Mouse (Mus musculus): ENCODE measurements around the gene Phf21b.

GRCm38 (mm10) chr15:84741573-84741972 lies 114.3 kb downstream of the Phf21b start:
- TF ChIP-seq CTCF (IDR thresholded peaks at IDR 0.05; ENCODE audit: low read depth): 0 out of 2 replicates have a peak, but pooled peaks have one; percentile 15
- no peak for TF ChIP-seq EP300 (IDR thresholded peaks at IDR 0.05; ENCODE audit: low read depth)

Data from heart, postnatal 0 days (tissue).